Mouse (Mus musculus) cerebellum, adult 11-12 months (tissue): Measurements from ENCODE around the gene Ezh1.

Source experiments
- DNase-seq: peaks from one replicate; pipeline ENCODE4 v3.0.0; 2022

The Ezh1 gene

GRCm38 (mm10) chr11:101199555-101199954 lies 26.7 kb downstream of the Ezh1 start:
- no peak for DNase-seq

- no peak for DNase-seq
Observed at GRCm38 (mm10) chr11:101196175-101196574, 30.1 kb downstream of the Ezh1 start.

- DNase-seq: peak; percentile 20
Observed at GRCm38 (mm10) chr11:101195571-101195970, 30.7 kb downstream of the Ezh1 start.

- DNase-seq: no peak
Observed at GRCm38 (mm10) chr11:101195101-101195500, 31.2 kb downstream of the Ezh1 start.

GRCm38 (mm10) chr11:101194643-101195042 lies 31.6 kb downstream of the Ezh1 start:
- no peak for DNase-seq

GRCm38 (mm10) chr11:101194137-101194536 lies 32.1 kb downstream of the Ezh1 start:
- peak; percentile 45 for DNase-seq

GRCm38 (mm10) chr11:101193076-101193475 lies 33.2 kb downstream of the Ezh1 start:
- peak; percentile 65 for DNase-seq

- DNase-seq: peak; percentile 71
Observed at GRCm38 (mm10) chr11:101192646-101193045, 33.6 kb downstream of the Ezh1 start.

GRCm38 (mm10) chr11:101191919-101192470 lies 34.3 kb downstream of the Ezh1 start:
- peak; percentile 61 for DNase-seq

GRCm38 (mm10) chr11:101190913-101191907 lies 35.1 kb downstream of the Ezh1 start:
- DNase-seq: peak; percentile 77

- DNase-seq: peak; percentile 71
Observed at GRCm38 (mm10) chr11:101190181-101190912, 35.9 kb downstream of the Ezh1 start.

GRCm38 (mm10) chr11:101189495-101190180 lies 36.6 kb downstream of the Ezh1 start:
- peak; percentile 98 for DNase-seq

GRCm38 (mm10) chr11:101188166-101188805 lies 38.0 kb downstream of the Ezh1 start:
- DNase-seq: peak; percentile 95

- peak; percentile 45 for DNase-seq
Observed at GRCm38 (mm10) chr11:101187541-101187940, 38.7 kb downstream of the Ezh1 start.

GRCm38 (mm10) chr11:101186526-101187247 lies 39.6 kb downstream of the Ezh1 start:
- peak; percentile 76 for DNase-seq

GRCm38 (mm10) chr11:101185441-101185840 lies 40.8 kb downstream of the Ezh1 start:
- no peak for DNase-seq

- no peak for DNase-seq
Observed at GRCm38 (mm10) chr11:101184984-101185383, 41.3 kb downstream of the Ezh1 start.

- DNase-seq: peak; percentile 65
Observed at GRCm38 (mm10) chr11:101182771-101183517, 43.3 kb downstream of the Ezh1 start.

GRCm38 (mm10) chr11:101181961-101182360 lies 44.3 kb downstream of the Ezh1 start:
- DNase-seq: no peak

GRCm38 (mm10) chr11:101180846-101181740 lies 45.2 kb downstream of the Ezh1 start:
- DNase-seq: peak; percentile 79
